Mouse (Mus musculus) MEL (cell line): ENCODE measurements around the gene Fcer1g. TPM values are rescaled to one million over a fixed set of nuclear protein-coding genes. Genes with fewer than 3 reads are reported as not detected.

Source experiments
- DNase-seq: peaks from one replicate; pipeline ENCODE4 v3.0.0; 2011; ENCODE audit warnings: low read depth, low spot score
- H3K27ac ChIP-seq: 2 replicates; pipeline ENCODE4 v1.5.1; 2012; ENCODE audit warnings: low read depth, mild to moderate bottlenecking, control low read depth, low read length, moderate library complexity; ENCODE audit not compliant: control insufficient read depth
- H3K27me3 ChIP-seq, 2 experiments: fragments of 150-350 bp in 1 of 2; sonication (generic) in 1 of 2; 2 replicates each; pipeline ENCODE4 v1.6.1; 2012; ENCODE audit warnings: low read length in 2 of 2, mild to moderate bottlenecking in 2 of 2, improper control_type of control experiment in 1 of 2, moderate library complexity in 1 of 2; ENCODE audit not compliant: insufficient read depth in 2 of 2, control insufficient read depth in 1 of 2
- H3K36me3 ChIP-seq, 2 experiments: 2 replicates each; pipeline ENCODE4 v1.6.1; 2012 to 2014; ENCODE audit warnings: low read length in 2 of 2, improper control_type of control experiment in 1 of 2, inconsistent platforms in 1 of 2, mild to moderate bottlenecking in 1 of 2; ENCODE audit not compliant: insufficient read depth in 2 of 2, control insufficient read depth in 1 of 2
- H3K4me1 ChIP-seq, 2 experiments: fragments of 150-350 bp in 1 of 2; sonication (generic) in 1 of 2; 2 replicates each; pipeline ENCODE4 v1.6.1; 2012; ENCODE audit warnings: low read length in 2 of 2, improper control_type of control experiment in 1 of 2, mild to moderate bottlenecking in 1 of 2; ENCODE audit not compliant: insufficient read depth in 2 of 2, control insufficient read depth in 1 of 2
- H3K4me3 ChIP-seq, 2 experiments: fragments of 150-350 bp in 1 of 2; sonication (generic) in 1 of 2; 2 replicates each; pipeline ENCODE4 v1.5.1; 2012; ENCODE audit warnings: low read depth in 2 of 2, low read length in 2 of 2, mild to moderate bottlenecking in 2 of 2, moderate library complexity in 2 of 2, control low read depth in 1 of 2, improper control_type of control experiment in 1 of 2; ENCODE audit not compliant: control insufficient read depth in 1 of 2, insufficient read depth in 1 of 2
- H3K79me2 ChIP-seq: 2 replicates; pipeline ENCODE4 v1.6.1; 2012; ENCODE audit warnings: mild to moderate bottlenecking, low read length, moderate library complexity; ENCODE audit not compliant: control insufficient read depth, poor library complexity, insufficient read depth
- H3K9ac ChIP-seq: 2 replicates; pipeline ENCODE4 v1.6.1; 2012; ENCODE audit warnings: low read depth, mild to moderate bottlenecking, control low read depth, low read length, moderate library complexity; ENCODE audit not compliant: control insufficient read depth, poor library complexity, severe bottlenecking
- H3K9me3 ChIP-seq: fragments of 150-350 bp; sonication (generic); replicated peaks from 2 replicates; pipeline ENCODE4 v1.6.1; 2012; ENCODE audit warnings: mild to moderate bottlenecking, low read length, improper control_type of control experiment, moderate library complexity; ENCODE audit not compliant: insufficient read depth
- BHLHE40 ChIP-seq: IDR thresholded peaks from 2 replicates; pipeline ENCODE4 v1.6.1; 2012; ENCODE audit warnings: low read depth, mild to moderate bottlenecking, inconsistent platforms, low read length, improper control_type of control experiment, borderline replicate concordance
- CHD2 ChIP-seq: IDR thresholded peaks from 2 replicates; pipeline ENCODE4 v1.6.1; 2011; ENCODE audit warnings: low read length, improper control_type of control experiment
- CTCF ChIP-seq, 3 experiments: IDR thresholded peaks in 2 of 3; conservative IDR thresholded peaks in 1 of 3; 2 replicates each; pipeline ENCODE4 v1.5.1; 2011 to 2012; ENCODE audit warnings: low read length in 3 of 3, low read depth in 2 of 3, mild to moderate bottlenecking in 2 of 3, improper control_type of control experiment in 1 of 3, inconsistent platforms in 1 of 3, mixed read lengths in 1 of 3, moderate library complexity in 1 of 3; ENCODE audit not compliant: control insufficient read depth in 1 of 3, insufficient read depth in 1 of 3, poor library complexity in 1 of 3, severe bottlenecking in 1 of 3
- ELF1 ChIP-seq: IDR thresholded peaks from 2 replicates; pipeline ENCODE4 v1.6.1; 2014; ENCODE audit warnings: low read depth, mild to moderate bottlenecking, inconsistent platforms, low read length, improper control_type of control experiment, moderate library complexity
- EP300 ChIP-seq, 2 experiments: IDR thresholded peaks; 2 replicates each; pipeline ENCODE4 v1.6.1; 2011; ENCODE audit warnings: improper control_type of control experiment in 2 of 2, low read length in 2 of 2, low read depth in 1 of 2, mild to moderate bottlenecking in 1 of 2
- ETS1 ChIP-seq: IDR thresholded peaks from 2 replicates; pipeline ENCODE4 v1.6.1; 2012; ENCODE audit warnings: low read depth, mild to moderate bottlenecking, inconsistent platforms, low read length, improper control_type of control experiment, moderate library complexity
- GABPA ChIP-seq: IDR thresholded peaks from 2 replicates; pipeline ENCODE4 v1.6.1; 2012; ENCODE audit warnings: low read depth, mild to moderate bottlenecking, inconsistent platforms, low read length, improper control_type of control experiment, moderate library complexity
- GATA1 ChIP-seq: IDR thresholded peaks from 2 replicates; pipeline ENCODE4 v1.6.1; 2011; ENCODE audit warnings: low read depth, low read length, improper control_type of control experiment
- JUND ChIP-seq: IDR thresholded peaks from 2 replicates; pipeline ENCODE4 v1.6.1; 2011; ENCODE audit warnings: low read depth, mild to moderate bottlenecking, improper control_type of control experiment, low read length
- KAT2A ChIP-seq: conservative IDR thresholded peaks from 2 replicates; pipeline ENCODE4 v1.6.1; 2012; ENCODE audit warnings: low read depth, low read length, improper control_type of control experiment, inconsistent platforms
- MAZ ChIP-seq: IDR thresholded peaks from 2 replicates; pipeline ENCODE4 v1.6.1; 2012; ENCODE audit warnings: low read depth, mild to moderate bottlenecking, inconsistent platforms, low read length, improper control_type of control experiment
- NRF1 ChIP-seq: IDR thresholded peaks from 2 replicates; pipeline ENCODE4 v1.6.1; 2014; ENCODE audit warnings: low read depth, mild to moderate bottlenecking, inconsistent platforms, low read length, improper control_type of control experiment, moderate library complexity; ENCODE audit not compliant: poor library complexity, insufficient read depth, severe bottlenecking
- POLR2A ChIP-seq, 2 experiments: IDR thresholded peaks; 2 replicates each; pipeline ENCODE4 v1.6.1; 2011 to 2012; ENCODE audit warnings: low read length in 2 of 2, mild to moderate bottlenecking in 2 of 2, control low read depth in 1 of 2, improper control_type of control experiment in 1 of 2, low read depth in 1 of 2, moderate library complexity in 1 of 2; ENCODE audit not compliant: control insufficient read depth in 1 of 2, insufficient read depth in 1 of 2, poor library complexity in 1 of 2
- POLR2AphosphoS2 ChIP-seq: IDR thresholded peaks from 2 replicates; pipeline ENCODE4 v1.6.1; 2011; ENCODE audit warnings: low read length, improper control_type of control experiment
- RAD21 ChIP-seq: IDR thresholded peaks from 2 replicates; pipeline ENCODE4 v1.6.1; 2011; ENCODE audit warnings: mild to moderate bottlenecking, low read depth, low read length, improper control_type of control experiment
- SIN3A ChIP-seq: IDR thresholded peaks from 2 replicates; pipeline ENCODE4 v1.6.1; 2012; ENCODE audit warnings: low read length, improper control_type of control experiment, inconsistent platforms
- SMC3 ChIP-seq: IDR thresholded peaks from 2 replicates; pipeline ENCODE4 v1.6.1; 2011; ENCODE audit warnings: low read depth, low read length, improper control_type of control experiment
- TAL1 ChIP-seq: IDR thresholded peaks from 2 replicates; pipeline ENCODE4 v1.6.1; 2012; ENCODE audit warnings: mild to moderate bottlenecking, inconsistent platforms, low read length, moderate library complexity, mixed read lengths
- TCF12 ChIP-seq: IDR thresholded peaks from 2 replicates; pipeline ENCODE4 v1.6.1; 2014; ENCODE audit warnings: low read depth, mild to moderate bottlenecking, inconsistent platforms, low read length, improper control_type of control experiment, moderate library complexity
- USF2 ChIP-seq, 2 experiments: IDR thresholded peaks; 2 replicates each; pipeline ENCODE4 v1.6.1; 2011 to 2012; ENCODE audit warnings: improper control_type of control experiment in 2 of 2, low read length in 2 of 2, borderline replicate concordance in 1 of 2, inconsistent platforms in 1 of 2, low read depth in 1 of 2, mild to moderate bottlenecking in 1 of 2; ENCODE audit not compliant: insufficient read depth in 1 of 2
- ZC3H11A ChIP-seq: IDR thresholded peaks from 2 replicates; pipeline ENCODE4 v1.6.1; 2012; ENCODE audit warnings: low read depth, mild to moderate bottlenecking, inconsistent platforms, low read length, improper control_type of control experiment
- ZMIZ1 ChIP-seq: IDR thresholded peaks from 2 replicates; pipeline ENCODE4 v1.6.1; 2012; ENCODE audit warnings: low read depth, mild to moderate bottlenecking, inconsistent platforms, low read length, improper control_type of control experiment, moderate library complexity
- ZNF384 ChIP-seq: IDR thresholded peaks from 2 replicates; pipeline ENCODE4 v1.6.1; 2012; ENCODE audit warnings: low read depth, mild to moderate bottlenecking, inconsistent platforms, low read length, improper control_type of control experiment
- polyA plus RNA-seq, 2 experiments: library from polyadenylated mRNA; stranded (reverse) in 1 of 2; unstranded in 1 of 2; fragments of >175 nt in 1 of 2; fragments of >200 nt in 1 of 2; gene quantifications; 2 replicates each; pipeline versions ENCODE4 v1.2.1 to v1.2.4; 2012; ENCODE audit warnings: low replicate concordance in 2 of 2, low read depth in 1 of 2; ENCODE audit not compliant: insufficient read length in 2 of 2, insufficient read depth in 1 of 2, missing spikeins in 1 of 2
- total RNA-seq: library from RNA; depleted of rRNA; stranded (reverse); fragments of 300-350 nt; gene quantifications from 2 replicates; pipeline ENCODE4 v1.2.3, GENCODE M21; 2012

The Fcer1g gene
- total and polyA plus RNA-seq, 3 experiments: 0.62 to 1.1 TPM; not detected in 1

DNA sequence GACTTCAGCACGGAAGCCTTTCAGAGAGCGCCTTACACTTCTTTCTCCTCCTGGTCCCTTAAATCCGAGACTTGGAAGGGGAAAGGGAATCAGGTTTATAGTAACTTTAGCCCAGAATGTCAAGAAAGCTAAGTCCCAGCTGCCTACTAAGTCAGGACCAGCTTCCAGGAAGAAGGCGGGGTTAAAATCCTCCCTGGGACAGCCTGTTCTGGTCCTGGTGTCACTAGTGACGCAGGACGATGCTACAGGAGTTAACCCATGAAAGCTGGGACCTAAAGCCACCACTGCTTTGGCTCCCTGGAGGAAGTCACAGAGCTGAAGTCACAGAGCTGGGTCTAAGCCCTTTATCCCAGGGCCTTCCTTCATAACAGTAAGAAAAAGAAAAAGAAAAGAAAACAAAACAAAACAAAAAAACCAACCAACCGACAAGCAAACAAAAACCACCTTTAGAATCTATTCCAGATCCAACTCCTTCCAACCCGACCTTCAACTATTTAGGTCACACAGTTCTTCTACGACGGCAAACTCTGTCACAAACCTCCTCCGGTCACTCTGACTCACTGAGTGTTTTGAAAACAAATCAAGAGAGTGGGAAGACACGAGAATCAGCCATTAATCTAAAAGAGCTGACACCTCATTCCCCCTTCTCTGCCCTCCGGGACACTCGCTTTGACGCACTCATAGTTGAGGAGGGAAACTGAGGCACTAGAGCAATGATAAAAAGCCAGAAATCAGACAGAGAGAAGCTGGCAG lies 6.0 kb upstream of the Fcer1g start:
- Histone ChIP-seq H3K27ac (no peak overlapping the region), H3K27me3 (no peaks in the 10 kb centered on the region), H3K4me3 (no peak overlapping the region), H3K9ac (no peak overlapping the region), H3K9me3 (no peaks in the 10 kb centered on the region), H3K4me1 (peaks cover 0 to 2% of the 10 kb centered on the region in 2 experiments; a peak in 1 of 4 replicates), H3K36me3 (peaks cover 4 to 7% of the 10 kb centered on the region in 2 experiments; a peak in 3 of 4 replicates), H3K79me2 (no peaks in the 10 kb centered on the region)
- TF ChIP-seq GABPA: no peak
- TF ChIP-seq POLR2AphosphoS2: no peak
- TF ChIP-seq ELF1: no peak
- no peak for TF ChIP-seq ZMIZ1
- no peak for TF ChIP-seq POLR2A (IDR thresholded peaks at IDR 0.05; ENCODE audit: control insufficient read depth in 1 of 2, insufficient read depth in 1 of 2, low read depth in 1 of 2, low read length in 2 of 2, poor library complexity in 1 of 2)
- no peak for TF ChIP-seq USF2 (IDR thresholded peaks at IDR 0.05; ENCODE audit: borderline replicate concordance in 1 of 2, insufficient read depth in 1 of 2, low read depth in 1 of 2, low read length in 2 of 2)
- no peak for TF ChIP-seq RAD21
- TF ChIP-seq MAZ: no peak
- TF ChIP-seq TCF12: no peak
- TF ChIP-seq ETS1: no peak
- no peak for TF ChIP-seq CHD2
- TF ChIP-seq NRF1: no peak
- no peak for TF ChIP-seq KAT2A
- TF ChIP-seq ZNF384: no peak
- no peak for TF ChIP-seq GATA1
- TF ChIP-seq BHLHE40: no peak
- no peak for TF ChIP-seq JUND
- TF ChIP-seq TAL1: no peak
- no peak for DNase-seq

DNA sequence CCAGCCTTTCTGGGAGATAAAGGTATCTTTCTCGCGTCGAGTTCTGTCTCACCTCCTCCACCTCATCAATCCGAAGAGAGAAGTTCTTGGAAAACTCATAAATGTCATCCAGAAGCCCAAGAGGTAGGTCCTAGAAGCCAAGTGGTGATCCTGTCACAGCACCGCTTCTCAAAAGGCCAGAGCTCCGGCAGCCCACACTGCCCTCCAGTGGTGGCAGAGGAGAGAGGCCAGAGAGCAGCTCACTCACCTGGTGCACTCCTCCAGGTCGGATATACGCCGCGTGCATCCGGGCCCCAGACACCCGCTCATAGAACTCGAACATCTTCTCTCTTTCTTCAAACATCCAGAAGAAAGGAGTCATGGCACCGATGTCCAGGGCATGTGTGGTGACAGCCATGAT lies 4.3 kb upstream of the Fcer1g start:
- no peaks in the 10 kb centered on the region for H3K9me3 ChIP-seq
- no peak overlapping the region for H3K4me3 ChIP-seq
- peaks cover 0 to 3% of the 10 kb centered on the region in 2 experiments; a peak in 2 of 4 replicates for H3K4me1 ChIP-seq
- no peaks in the 10 kb centered on the region for H3K27me3 ChIP-seq
- peak; percentile 66 for DNase-seq
- no peak overlapping the region for H3K27ac ChIP-seq
- peaks cover 7 to 12% of the 10 kb centered on the region in 2 experiments; a peak in 3 of 4 replicates for H3K36me3 ChIP-seq
- peak; percentile 31; the same call in 1 of the 2 replicates for TF ChIP-seq SIN3A
- no peak for TF ChIP-seq POLR2A (IDR thresholded peaks at IDR 0.05; ENCODE audit: control insufficient read depth in 1 of 2, insufficient read depth in 1 of 2, low read depth in 1 of 2, low read length in 2 of 2, poor library complexity in 1 of 2)
- TF ChIP-seq SMC3: peak; percentile 89
- TF ChIP-seq EP300 (IDR thresholded peaks at IDR 0.05; ENCODE audit: low read depth in 1 of 2, low read length in 2 of 2): no peak
- peak; percentile 75 for TF ChIP-seq ZC3H11A
- peak; percentile 83 to 91 (median 88) for TF ChIP-seq CTCF (IDR thresholded peaks at IDR 0.05 in 2 of 3, conservative IDR thresholded peaks at IDR 0.05 in 1 of 3; ENCODE audit: control insufficient read depth in 1 of 3, insufficient read depth in 1 of 3, low read depth in 2 of 3, low read length in 3 of 3, poor library complexity in 1 of 3, severe bottlenecking in 1 of 3)
- TF ChIP-seq NRF1: no peak
- peak; percentile 81 for TF ChIP-seq RAD21
- TF ChIP-seq, all 39 proteins: peak for 5
- H3K9ac ChIP-seq: no peak overlapping the region
- H3K79me2 ChIP-seq: no peaks in the 10 kb centered on the region
